Mouse (Mus musculus) erythroblast, embryonic 14.5 days (primary cell): ENCODE data around the gene Fxyd3.

Source experiments
- GATA1 ChIP-seq: IDR thresholded peaks from 2 replicates; pipeline ENCODE4 v1.6.1; 2012; ENCODE audit warnings: low read length, inconsistent platforms, mixed read lengths
- TAL1 ChIP-seq: IDR thresholded peaks from 3 replicates; pipeline ENCODE4 v1.6.1; 2012; ENCODE audit warnings: low read length, inconsistent platforms, mixed read lengths

GRCm38 (mm10) chr7:31055354-31055824, 21.1 kb downstream of the Fxyd3 start:
- TF ChIP-seq TAL1 = no peak
- TF ChIP-seq GATA1 = no peak
